Mouse (Mus musculus) forebrain, embryonic 13.5 days (tissue): ENCODE measurements around the gene Srrm2. TPM values are rescaled to one million over a fixed set of nuclear protein-coding genes. Genes with fewer than 3 reads are reported as not detected.

Experiments
- ATAC-seq: fragments of 200-750 bp; cut with Nextera tagmentation; 2 replicates; pipeline ENCODE4 v1.8.0; 2017
- H3K27ac ChIP-seq: fragments of 300-500 bp; sonication (generic); 2 replicates; pipeline ENCODE4 v1.5.1; 2015; ENCODE audit warnings: inconsistent platforms, mild to moderate bottlenecking, moderate library complexity
- H3K27me3 ChIP-seq: fragments of 300-500 bp; sonication (generic); 2 replicates; pipeline ENCODE4 v1.6.1; 2015; ENCODE audit warnings: mild to moderate bottlenecking, inconsistent platforms
- H3K36me3 ChIP-seq: fragments of 300-500 bp; sonication (generic); 2 replicates; pipeline ENCODE4 v1.6.1; 2015; ENCODE audit warnings: mild to moderate bottlenecking, inconsistent platforms; ENCODE audit not compliant: poor library complexity, severe bottlenecking
- H3K4me1 ChIP-seq: fragments of 300-500 bp; sonication (generic); 2 replicates; pipeline ENCODE4 v1.6.1; 2015; ENCODE audit warnings: inconsistent platforms
- H3K4me2 ChIP-seq: fragments of 300-500 bp; sonication (generic); 2 replicates; pipeline ENCODE4 v1.6.1; 2015; ENCODE audit warnings: inconsistent platforms, mild to moderate bottlenecking, moderate library complexity
- H3K4me3 ChIP-seq: fragments of 300-500 bp; sonication (generic); 2 replicates; pipeline ENCODE4 v1.5.1; 2015; ENCODE audit warnings: mild to moderate bottlenecking, inconsistent platforms
- H3K9ac ChIP-seq: fragments of 300-500 bp; sonication (generic); 2 replicates; pipeline ENCODE4 v1.6.1; 2015; ENCODE audit warnings: mild to moderate bottlenecking, inconsistent platforms
- H3K9me3 ChIP-seq: fragments of 300-500 bp; sonication (generic); replicated peaks from 2 replicates; pipeline ENCODE4 v1.6.1; 2016; ENCODE audit warnings: inconsistent platforms
- whole genome bisulfite sequencing: fragments of 180-500 bp; shearing (Covaris S2); methylation state at CpG from one replicate; pipeline ENCODE4 v1.1.7; 2015; 5-methylcytosine and 5-hydroxymethylcytosine counted together
- polyA plus RNA-seq: library from polyadenylated mRNA; unstranded; fragments of >200 nt; fragmentation: Nextera tagmentation; extraction: Ambion mirVana; gene quantifications from 2 replicates; pipeline ENCODE4 v1.2.1, GENCODE M21; 2015

Srrm2 gene
- polyA plus RNA-seq, 1 experiment from 2014 or later, result 605 TPM

DNA sequence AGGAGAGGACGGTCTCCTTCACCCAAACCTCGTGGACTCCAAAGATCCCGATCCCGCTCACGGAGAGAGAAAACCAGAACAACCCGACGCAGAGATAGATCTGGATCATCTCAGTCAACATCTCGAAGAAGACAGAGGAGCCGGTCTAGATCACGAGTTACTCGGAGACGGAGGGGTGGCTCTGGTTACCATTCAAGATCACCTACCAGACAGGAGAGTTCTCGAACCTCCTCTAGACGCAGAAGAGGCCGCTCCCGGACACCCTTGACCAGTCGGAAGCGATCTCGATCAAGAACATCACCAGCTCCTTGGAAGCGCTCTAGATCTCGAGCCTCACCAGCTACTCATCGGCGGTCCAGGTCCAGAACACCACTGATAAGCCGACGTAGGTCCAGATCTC, 28.9 kb downstream of the Srrm2 start:
- no peak overlapping the region for H3K4me2 ChIP-seq
- peaks cover 100% of the 10 kb centered on the region for H3K36me3 ChIP-seq
- H3K4me1 ChIP-seq, result no peaks in the 10 kb centered on the region
- 98% methylated on average over 25 of the region's 25 CpGs for WGBS
- H3K9me3 ChIP-seq, result peaks cover 22% of the 10 kb centered on the region
- H3K27ac ChIP-seq, result no peak overlapping the region
- no peak for ATAC-seq
- H3K4me3 ChIP-seq, result no peak overlapping the region
- no peak overlapping the region for H3K9ac ChIP-seq
- H3K27me3 ChIP-seq, result no peaks in the 10 kb centered on the region

- ATAC-seq, result no peak
- H3K4me2 ChIP-seq, result no peak overlapping the region
- H3K36me3 ChIP-seq, result peaks cover 100% of the 10 kb centered on the region
- peaks cover 20% of the 10 kb centered on the region for H3K9me3 ChIP-seq
- no peaks in the 10 kb centered on the region for H3K4me1 ChIP-seq
- 97% methylated on average over 5 of the region's 5 CpGs for WGBS
- no peaks in the 10 kb centered on the region for H3K27me3 ChIP-seq
- no peak overlapping the region for H3K27ac ChIP-seq
- H3K9ac ChIP-seq, result no peak overlapping the region
- H3K4me3 ChIP-seq, result no peak overlapping the region
Measured at GRCm38 (mm10) chr17:23820731-23821130, 30.4 kb downstream of the Srrm2 start.

GRCm38 (mm10) chr17:23822094-23822493, 31.8 kb downstream of the Srrm2 start:
- H3K27me3 ChIP-seq, result no peaks in the 10 kb centered on the region
- H3K9ac ChIP-seq, result no peak overlapping the region
- H3K9me3 ChIP-seq, result peaks cover 19% of the 10 kb centered on the region
- WGBS, result 82% methylated on average over 6 of the region's 6 CpGs
- no peak overlapping the region for H3K4me2 ChIP-seq
- H3K4me3 ChIP-seq, result no peak overlapping the region
- H3K36me3 ChIP-seq, result peaks cover 100% of the 10 kb centered on the region
- no peak overlapping the region for H3K27ac ChIP-seq
- ATAC-seq, result no peak
- H3K4me1 ChIP-seq, result peaks cover 11% of the 10 kb centered on the region

DNA sequence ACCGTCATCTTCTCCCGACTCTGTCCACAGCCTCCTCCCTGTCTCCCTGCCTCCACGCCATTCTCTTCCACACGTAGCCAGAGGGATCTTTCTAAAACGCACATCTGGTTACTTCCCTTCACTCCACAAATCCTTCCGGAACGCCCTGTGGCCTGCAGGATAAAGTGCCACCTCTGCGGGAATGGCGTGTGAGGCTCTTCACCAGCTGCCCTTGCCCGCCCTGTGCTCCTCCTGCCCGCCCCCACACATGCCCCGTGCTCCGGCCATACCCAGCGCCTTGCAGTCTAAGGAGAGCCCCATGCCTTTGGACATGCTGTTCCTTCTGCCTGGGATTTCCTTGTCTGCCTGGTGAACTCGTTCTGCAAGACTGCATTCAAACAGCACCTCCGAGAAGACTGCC, 32.7 kb downstream of the Srrm2 start:
- no peak overlapping the region for H3K4me3 ChIP-seq
- 0 out of 2 replicates have a peak, but pooled peaks have one; percentile 27 for ATAC-seq
- no peak overlapping the region for H3K27ac ChIP-seq
- no peak overlapping the region for H3K4me2 ChIP-seq
- 87% methylated on average over 16 of the region's 16 CpGs for WGBS
- H3K4me1 ChIP-seq, result peaks cover 20% of the 10 kb centered on the region
- no peaks in the 10 kb centered on the region for H3K27me3 ChIP-seq
- H3K9ac ChIP-seq, result no peak overlapping the region
- peaks cover 93% of the 10 kb centered on the region for H3K36me3 ChIP-seq
- peaks cover 19% of the 10 kb centered on the region for H3K9me3 ChIP-seq

GRCm38 (mm10) chr17:23823614-23824013, 33.3 kb downstream of the Srrm2 start:
- no peaks in the 10 kb centered on the region for H3K27me3 ChIP-seq
- ATAC-seq, result 0 out of 2 replicates have a peak, but pooled peaks have one; percentile 25
- H3K4me1 ChIP-seq, result peaks cover 24% of the 10 kb centered on the region
- H3K9ac ChIP-seq, result no peak overlapping the region
- no peak overlapping the region for H3K4me3 ChIP-seq
- H3K9me3 ChIP-seq, result peaks cover 17% of the 10 kb centered on the region
- H3K27ac ChIP-seq, result no peak overlapping the region
- H3K4me2 ChIP-seq, result no peak overlapping the region
- H3K36me3 ChIP-seq, result peaks cover 87% of the 10 kb centered on the region
- WGBS, result 90% methylated on average over 12 of the region's 12 CpGs

DNA sequence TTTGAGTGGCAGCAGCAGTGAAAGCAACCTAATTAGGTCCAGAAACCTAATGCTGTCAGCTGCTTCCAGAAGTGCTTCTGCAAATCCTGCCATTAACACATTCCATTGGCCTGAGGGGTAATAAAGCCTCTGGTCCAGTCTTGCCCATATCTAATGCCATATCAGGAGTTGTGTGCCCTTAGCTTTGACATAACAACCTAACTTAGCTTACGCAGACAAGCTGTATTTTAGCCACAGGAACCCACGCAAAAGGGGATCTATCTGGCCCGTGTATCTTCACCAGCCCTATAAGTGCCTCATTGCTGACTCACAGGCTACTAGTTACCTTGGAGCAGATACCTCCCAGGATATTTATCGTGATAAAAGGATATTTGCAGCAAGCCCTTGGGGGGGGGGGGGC, 35.3 kb downstream of the Srrm2 start:
- no peak overlapping the region for H3K27ac ChIP-seq
- ATAC-seq, result no peak
- WGBS, result 87% methylated on average over 4 of the region's 4 CpGs
- no peak overlapping the region for H3K4me2 ChIP-seq
- H3K27me3 ChIP-seq, result peaks cover 1% of the 10 kb centered on the region
- no peaks in the 10 kb centered on the region for H3K9me3 ChIP-seq
- H3K36me3 ChIP-seq, result peaks cover 67% of the 10 kb centered on the region
- no peak overlapping the region for H3K9ac ChIP-seq
- H3K4me3 ChIP-seq, result no peak overlapping the region
- peaks cover 24% of the 10 kb centered on the region for H3K4me1 ChIP-seq

DNA sequence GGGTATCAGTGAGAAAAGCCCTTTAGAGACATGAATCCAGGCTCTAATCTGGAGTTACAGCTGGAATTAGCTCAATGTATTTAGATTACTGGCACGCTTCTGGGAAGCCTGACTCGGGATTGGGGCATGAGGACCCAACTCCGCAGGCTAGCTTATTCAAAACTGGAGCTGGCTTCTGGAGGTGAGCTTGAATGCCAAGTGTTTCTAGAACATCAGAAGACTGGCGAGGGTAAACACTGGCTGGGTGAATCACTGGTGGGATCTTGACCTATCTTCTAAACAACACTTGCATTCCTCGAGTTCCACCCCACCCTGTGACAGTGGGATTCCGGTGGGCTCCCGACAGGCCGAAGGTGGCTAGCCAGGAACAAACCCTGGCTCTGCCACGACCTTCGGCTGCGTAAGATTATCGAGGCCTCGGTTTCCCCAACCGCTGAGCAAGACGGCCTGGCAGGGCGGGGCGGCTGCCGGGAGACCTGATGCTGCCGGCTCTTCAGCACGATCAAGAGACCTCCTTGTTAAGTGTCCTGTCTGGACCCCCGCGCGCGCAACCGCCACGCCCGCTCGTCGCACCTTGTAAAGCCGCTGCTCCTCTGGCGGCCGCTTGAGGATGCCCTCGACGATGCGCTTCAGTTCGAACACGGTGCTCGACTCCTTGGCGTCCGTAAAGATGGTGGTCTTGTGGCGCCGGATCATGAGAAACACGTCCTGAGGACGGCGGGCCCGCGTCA, 38.1 kb downstream of the Srrm2 start:
- Histone ChIP-seq H3K4me2 (peak overlapping the region; percentile 87), H3K4me1 (peaks cover 24% of the 10 kb centered on the region), H3K36me3 (peaks cover 39% of the 10 kb centered on the region), H3K4me3 (peak overlapping the region; percentile 92), H3K27me3 (peaks cover 25% of the 10 kb centered on the region), H3K27ac (peak overlapping the region; percentile 95), H3K9ac (peak overlapping the region; percentile 91), H3K9me3 (no peaks in the 10 kb centered on the region)
- under 1% methylated on average over 46 of the region's 47 CpGs for WGBS
- ATAC-seq, result peak; percentile 80

DNA sequence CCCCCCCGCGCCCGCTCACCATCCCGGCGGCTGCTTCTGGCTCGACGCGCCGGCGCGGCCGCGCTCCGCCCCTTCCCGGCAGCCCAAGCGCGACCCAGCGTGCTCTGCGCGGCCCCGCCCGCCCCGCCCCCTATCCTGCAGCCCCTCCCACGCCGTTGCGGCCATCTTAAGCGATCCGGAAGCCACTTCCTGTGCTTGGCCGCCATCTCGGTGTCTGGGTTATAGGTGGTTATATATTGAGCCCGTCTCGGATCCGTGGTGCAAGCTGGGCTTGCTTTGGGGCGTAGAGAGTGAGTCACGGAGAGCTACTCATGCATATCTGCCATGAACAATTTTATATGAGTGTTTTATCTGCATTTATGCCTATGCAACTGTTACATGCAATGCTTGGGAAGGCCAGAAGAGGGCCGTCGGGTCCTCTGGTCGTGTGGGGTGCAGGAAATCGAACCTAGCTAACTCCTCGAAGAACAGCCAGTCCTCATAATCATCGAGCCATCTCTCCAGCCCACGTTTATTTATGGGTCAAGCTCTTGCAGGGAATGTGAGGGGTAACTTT, 38.8 kb downstream of the Srrm2 start, which contains the start of gene Elob:
Gene Elob, minus strand, starts transcription at position 73 of the 556 bp plus-strand sequence.
- Histone ChIP-seq H3K4me2 (peak within 1 kb of the TSS; percentile 87), H3K27me3 (peaks cover 32% of the 10 kb centered on the region), H3K9ac (peak within 1 kb of the TSS; percentile 91), H3K4me1 (peaks cover 24% of the 10 kb centered on the region), H3K36me3 (peaks cover 32% of the 10 kb centered on the region), H3K4me3 (peak within 1 kb of the TSS; percentile 92), H3K27ac (peak within 1 kb of the TSS; percentile 95), H3K9me3 (no peaks in the 10 kb centered on the region)
- WGBS, result 3% methylated on average over 30 of the region's 42 CpGs
- ATAC-seq, result peak; percentile 96

GRCm38 (mm10) chr17:23831201-23831600, 40.9 kb downstream of the Srrm2 start:
- Histone ChIP-seq H3K36me3 (peaks cover 11% of the 10 kb centered on the region), H3K9me3 (no peaks in the 10 kb centered on the region), H3K4me1 (peaks cover 22% of the 10 kb centered on the region), H3K27me3 (peaks cover 42% of the 10 kb centered on the region), H3K4me3 (no peak overlapping the region), H3K4me2 (no peak overlapping the region), H3K9ac (no peak overlapping the region), H3K27ac (no peak overlapping the region)
- WGBS, result 87% methylated on average over 1 of the region's 1 CpGs
- ATAC-seq, result no peak

DNA sequence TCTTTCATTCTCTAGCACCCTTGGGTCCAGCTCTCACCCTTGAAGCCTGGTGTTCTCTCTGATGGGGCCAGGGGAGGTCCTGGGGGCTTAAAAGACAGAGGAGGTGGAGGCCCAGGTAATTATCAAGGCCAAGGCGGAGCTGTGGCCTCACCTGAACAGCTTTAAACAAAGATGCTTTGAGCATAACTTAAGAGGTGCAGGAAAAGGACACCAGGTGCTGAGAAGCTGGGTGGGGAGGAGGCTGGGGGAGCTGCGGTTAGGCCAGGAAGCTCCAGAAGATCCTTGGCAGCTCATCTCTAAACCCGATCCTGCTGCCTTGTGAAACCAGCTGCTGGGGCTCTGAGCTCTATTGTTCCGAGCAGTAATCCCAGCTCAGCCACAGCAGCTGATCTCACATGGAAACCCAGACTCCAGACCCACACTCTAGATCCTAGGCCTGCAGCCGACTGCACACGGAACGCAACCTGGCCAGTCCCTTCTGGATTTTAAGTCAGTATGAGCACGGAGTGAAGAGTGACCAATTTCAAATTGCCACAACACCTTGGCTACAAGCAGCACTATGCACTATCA, 45.8 kb downstream of the Srrm2 start, which contains the start of gene Prss33:
Gene Prss33, minus strand, starts transcription at position 51 of the 570 bp plus-strand sequence.
- Histone ChIP-seq H3K27ac (no peak within 1 kb of the TSS), H3K9ac (no peak within 1 kb of the TSS), H3K27me3 (peaks cover 41% of the 10 kb centered on the region), H3K9me3 (no peaks in the 10 kb centered on the region), H3K4me2 (no peak within 1 kb of the TSS), H3K36me3 (no peaks in the 10 kb centered on the region), H3K4me1 (no peaks in the 10 kb centered on the region), H3K4me3 (no peak within 1 kb of the TSS)
- WGBS, result 55% methylated on average over 8 of the region's 8 CpGs
- ATAC-seq, result no peak

GRCm38 (mm10) chr17:23841145-23841544, 50.8 kb downstream of the Srrm2 start:
- H3K27ac ChIP-seq, result no peak overlapping the region
- H3K36me3 ChIP-seq, result no peaks in the 10 kb centered on the region
- H3K27me3 ChIP-seq, result peaks cover 9% of the 10 kb centered on the region; the same call in 1 of the 2 replicates
- no peak overlapping the region for H3K4me3 ChIP-seq
- H3K4me2 ChIP-seq, result no peak overlapping the region
- H3K9ac ChIP-seq, result no peak overlapping the region
- 29% methylated on average over 4 of the region's 4 CpGs for WGBS
- peak; percentile 33; the same call in 1 of the 2 replicates for ATAC-seq
- H3K4me1 ChIP-seq, result 0 out of 2 replicates have a peak, but pooled peaks cover 4% of the 10 kb centered on the region
- no peaks in the 10 kb centered on the region for H3K9me3 ChIP-seq
